Mouse (Mus musculus) ES-E14 (cell line): ENCODE measurements around the gene Jund. TPM values are rescaled to one million over a fixed set of nuclear protein-coding genes. Genes with fewer than 3 reads are reported as not detected.

Experiments used
- DNase-seq: peaks from one replicate; pipeline ENCODE4 v3.0.0-alpha.2; 2013; ENCODE audit warnings: low read depth, low spot score
- H3K27ac ChIP-seq: 2 replicates; pipeline ENCODE4 v1.5.1; 2012; ENCODE audit warnings: low read depth, mild to moderate bottlenecking, low read length, moderate library complexity, mixed read lengths; ENCODE audit not compliant: poor library complexity, insufficient read depth, severe bottlenecking
- H3K36me3 ChIP-seq: 2 replicates; pipeline ENCODE4 v1.6.1; 2012; ENCODE audit warnings: mild to moderate bottlenecking, low read length, moderate library complexity, mixed read lengths; ENCODE audit not compliant: control insufficient read depth, poor library complexity, insufficient read depth, severe bottlenecking
- H3K4me1 ChIP-seq, 2 experiments: fragments of 150-350 bp in 1 of 2; sonication (generic) in 1 of 2; 2 replicates each; pipeline ENCODE4 v1.6.1; 2012; ENCODE audit warnings: low read length in 2 of 2, mild to moderate bottlenecking in 1 of 2, mixed read lengths in 1 of 2; ENCODE audit not compliant: control insufficient read depth in 2 of 2, insufficient read depth in 2 of 2, poor library complexity in 1 of 2
- H3K4me3 ChIP-seq, 2 experiments: fragments of 150-350 bp in 1 of 2; sonication (generic) in 1 of 2; 2 replicates each; pipeline ENCODE4 v1.5.1; 2012; ENCODE audit warnings: low read length in 2 of 2, low read depth in 1 of 2, mild to moderate bottlenecking in 1 of 2, mixed read lengths in 1 of 2; ENCODE audit not compliant: insufficient read depth in 1 of 2, poor library complexity in 1 of 2, severe bottlenecking in 1 of 2
- H3K9ac ChIP-seq: 2 replicates; pipeline ENCODE4 v1.6.1; 2012; ENCODE audit warnings: low read depth, mild to moderate bottlenecking, low read length, mixed read lengths; ENCODE audit not compliant: poor library complexity, insufficient read depth, severe bottlenecking
- H3K9me3 ChIP-seq: fragments of 150-350 bp; sonication (generic); 2 replicates; pipeline ENCODE4 v1.6.1; 2012; ENCODE audit warnings: low read depth, mild to moderate bottlenecking, low read length; ENCODE audit not compliant: control insufficient read depth, insufficient read depth
- CHD2 ChIP-seq: IDR thresholded peaks from 2 replicates; pipeline ENCODE4 v1.6.1; 2014; ENCODE audit warnings: mild to moderate bottlenecking, low read depth, low read length, inconsistent platforms
- HCFC1 ChIP-seq: IDR thresholded peaks from 2 replicates; pipeline ENCODE4 v1.6.1; 2012; ENCODE audit warnings: low read length, inconsistent platforms, borderline replicate concordance; ENCODE audit not compliant: insufficient read depth
- MAFK ChIP-seq: IDR thresholded peaks from 2 replicates; pipeline ENCODE4 v1.6.1; 2014; ENCODE audit warnings: mild to moderate bottlenecking, low read depth, low read length, inconsistent platforms; ENCODE audit not compliant: insufficient read depth
- ZC3H11A ChIP-seq: IDR thresholded peaks from 2 replicates; pipeline ENCODE4 v1.6.1; 2012; ENCODE audit warnings: low read depth, mild to moderate bottlenecking, inconsistent platforms, low read length, borderline replicate concordance
- ZNF384 ChIP-seq: IDR thresholded peaks from 2 replicates; pipeline ENCODE4 v1.6.1; 2012; ENCODE audit warnings: low read depth, low read length, inconsistent platforms
- in situ Hi-C, 2 experiments: fragments of 600-800 bp; cut with MboI; formaldehyde crosslinking; loops; one replicate each; pipeline ENCODE4 v1.15.1; 2025; ENCODE audit warnings: low sequenced_read_pairs in 2 of 2, inconsistent platforms in 1 of 2; ENCODE audit not compliant: unreplicated experiment in 2 of 2
- total RNA-seq: library from RNA; depleted of rRNA; stranded (reverse); fragments of 300-350 nt; gene quantifications from 2 replicates; pipeline ENCODE4 v1.2.3, GENCODE M21; 2012

Gene Jund
- total RNA-seq, 1 experiment = 60.1 TPM

DNA sequence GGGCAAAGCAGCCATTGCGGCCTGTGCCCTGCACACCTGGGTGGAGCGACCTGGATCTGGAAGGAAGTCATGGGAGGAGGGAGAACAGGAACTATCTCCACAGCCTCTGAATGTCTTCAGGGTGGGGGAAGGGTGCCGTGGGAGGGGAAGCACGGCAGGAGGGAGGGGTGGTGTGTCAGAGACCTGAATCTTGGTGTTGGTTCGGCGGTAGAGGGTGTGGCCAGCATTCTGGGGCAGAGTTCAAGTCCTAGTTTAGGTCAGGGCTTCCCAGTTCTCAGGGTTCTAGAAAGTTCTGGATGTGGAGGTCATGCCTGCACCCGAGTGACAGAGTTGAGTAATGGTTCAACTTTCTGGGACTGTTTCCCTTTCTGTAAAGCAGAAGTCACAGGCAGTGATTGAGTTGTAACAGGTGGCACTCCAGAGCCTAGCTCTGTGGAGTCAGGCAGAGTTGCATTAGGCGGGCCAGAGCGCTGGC lies 21.1 kb downstream of the Jund start:
- no peak for DNase-seq
- no peak for TF ChIP-seq CHD2
- TF ChIP-seq ZNF384 = no peak
- TF ChIP-seq HCFC1 = no peak
- TF ChIP-seq ZC3H11A = no peak
- TF ChIP-seq MAFK = no peak
- in situ Hi-C loops = loop anchor here (5.0 kb wide), 2 partner anchors 32 to 37 kb away; partner anchors contain the start of gene Rab3a (in 1 of the 2)
- H3K36me3 ChIP-seq = no peaks in the 10 kb centered on the region
- no peak overlapping the region for H3K27ac ChIP-seq
- H3K4me1 ChIP-seq = peaks cover 0 to 14% of the 10 kb centered on the region in 2 experiments; a peak in 1 of 4 replicates
- H3K9me3 ChIP-seq = no peaks in the 10 kb centered on the region
- H3K9ac ChIP-seq = no peak overlapping the region
- H3K4me3 ChIP-seq = no peak overlapping the region

DNA sequence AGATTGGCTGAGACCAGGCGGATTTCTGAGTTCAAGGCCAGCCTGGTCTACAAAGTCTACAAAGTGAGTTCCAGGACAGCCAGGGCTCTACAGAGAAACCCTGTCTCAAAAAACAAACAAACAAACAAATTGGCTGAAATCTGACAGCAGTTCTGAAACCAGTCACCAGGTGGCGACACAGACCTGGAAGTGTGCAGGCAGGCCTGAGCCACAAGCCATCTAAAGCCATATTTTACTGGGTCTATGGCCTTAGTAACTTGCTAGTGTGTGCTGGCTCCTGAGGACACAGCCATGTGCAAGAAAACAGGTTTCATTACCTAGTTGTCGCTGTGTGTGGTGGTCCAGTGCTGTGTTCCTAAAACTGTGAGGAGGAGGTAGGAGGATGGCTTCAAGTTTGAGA lies 22.0 kb downstream of the Jund start:
- peaks cover 0 to 14% of the 10 kb centered on the region in 2 experiments; a peak in 1 of 4 replicates for H3K4me1 ChIP-seq
- in situ Hi-C loops = no loop called here

DNA sequence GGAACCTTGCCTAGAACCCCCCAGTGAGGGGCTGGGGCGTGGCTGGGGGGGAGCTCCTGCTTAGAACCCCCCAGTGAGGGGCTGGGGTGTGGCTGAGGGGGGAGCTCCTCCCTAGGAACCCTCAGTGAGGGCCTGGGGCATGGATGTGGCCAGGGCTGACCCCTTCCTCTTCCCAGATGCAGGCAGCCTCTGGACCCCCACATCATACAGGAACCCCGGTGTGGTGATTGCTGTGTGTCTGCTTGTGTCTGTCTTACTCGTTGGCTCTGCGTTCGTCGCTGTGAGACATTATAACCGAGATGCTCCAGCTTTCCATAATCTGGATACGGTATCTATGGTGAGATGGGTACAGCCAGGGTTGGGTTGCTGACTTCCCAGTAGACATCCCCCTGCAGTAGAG lies 22.9 kb downstream of the Jund start:
- Histone ChIP-seq H3K36me3 (no peaks in the 10 kb centered on the region), H3K9me3 (no peaks in the 10 kb centered on the region), H3K9ac (no peak overlapping the region), H3K4me1 (peaks cover 0 to 13% of the 10 kb centered on the region in 2 experiments; a peak in 1 of 4 replicates), H3K4me3 (no peak overlapping the region), H3K27ac (no peak overlapping the region)
- no peak for TF ChIP-seq ZNF384
- TF ChIP-seq MAFK = no peak
- no peak for TF ChIP-seq CHD2
- no peak for TF ChIP-seq ZC3H11A
- TF ChIP-seq HCFC1 = no peak
- no peak for DNase-seq
- in situ Hi-C loops = no loop called here

More for the DNA sequence above, 22.0 kb downstream of the Jund start:
- TF ChIP-seq HCFC1 = no peak
- TF ChIP-seq ZC3H11A = peak; percentile 93
- TF ChIP-seq MAFK = peak; percentile 30; the same call in 1 of the 2 replicates
- TF ChIP-seq CHD2 = no peak
- peak; percentile 99 for TF ChIP-seq ZNF384
- H3K9me3 ChIP-seq = no peaks in the 10 kb centered on the region
- no peaks in the 10 kb centered on the region for H3K36me3 ChIP-seq
- H3K9ac ChIP-seq = no peak overlapping the region
- peak; percentile 73 for DNase-seq
- H3K27ac ChIP-seq = no peak overlapping the region
- H3K4me3 ChIP-seq = no peak overlapping the region

DNA sequence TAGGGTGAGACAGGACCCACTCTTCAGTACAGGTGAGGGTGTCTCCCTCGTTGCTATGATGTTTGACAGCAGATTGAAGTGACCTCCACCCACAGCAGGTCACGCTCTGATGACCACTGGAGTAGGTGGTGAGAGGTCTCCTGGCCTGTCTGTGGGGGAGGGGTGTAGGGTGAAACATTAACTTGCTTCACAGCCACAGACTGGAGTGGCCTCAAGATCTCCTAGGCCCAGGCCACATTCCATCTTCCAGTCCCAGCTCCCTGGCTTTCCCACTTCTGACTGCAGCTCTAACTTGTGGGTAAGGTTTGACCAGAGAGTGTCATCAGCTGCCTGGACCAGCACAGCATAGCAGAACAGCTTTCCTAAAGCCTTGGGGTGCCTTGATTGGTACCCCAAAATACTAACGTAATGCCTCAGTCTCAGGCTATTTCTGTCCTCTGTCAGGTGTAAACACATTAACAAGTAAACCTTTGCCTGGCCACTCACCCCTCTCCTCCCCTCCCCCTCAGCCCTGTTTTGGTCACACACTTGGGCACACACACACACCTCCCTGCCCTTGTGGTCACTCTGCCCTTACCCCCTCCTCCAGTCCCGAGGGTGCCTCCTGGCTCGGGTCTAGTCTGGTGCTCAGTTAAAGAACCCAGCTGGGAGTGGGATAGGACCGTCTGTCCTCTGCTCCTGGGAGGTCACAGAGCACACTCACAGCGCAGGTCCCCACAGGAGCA lies 24.9 kb downstream of the Jund start, which contains the start of gene Pde4c:
Pde4c (plus strand) TSS at position 235 of the 725 bp plus-strand sequence.
- H3K4me1 ChIP-seq = peaks cover 0 to 6% of the 10 kb centered on the region in 2 experiments; a peak in 1 of 4 replicates

More for the DNA sequence above, 24.9 kb downstream of the Jund start, which contains the start of gene Pde4c:
- no peaks in the 10 kb centered on the region for H3K36me3 ChIP-seq
- H3K9ac ChIP-seq = 0 out of 2 replicates have a peak within 1 kb of the TSS, but pooled peaks have one; percentile 18
- TF ChIP-seq CHD2 (no peak), MAFK (no peak), ZNF384 (no peak), HCFC1 (no peak), ZC3H11A (no peak)
- peak within 1 kb of the TSS; percentile 30 to 31; a peak in 1 of 4 replicates for H3K4me3 ChIP-seq
- H3K9me3 ChIP-seq = no peaks in the 10 kb centered on the region
- no peak for DNase-seq
- in situ Hi-C loops = no loop called here
- H3K27ac ChIP-seq = no peak within 1 kb of the TSS
